Mouse (Mus musculus) embryonic fibroblast, embryonic 13.5 days (primary cell): ENCODE measurements around the gene Tshz2.

Experiments
- CTCF ChIP-seq: IDR thresholded peaks from 2 replicates; pipeline ENCODE4 v1.5.1; 2011; ENCODE audit warnings: mild to moderate bottlenecking, control low read depth, low read length, moderate library complexity, borderline replicate concordance; ENCODE audit not compliant: insufficient read depth
- POLR2A ChIP-seq: IDR thresholded peaks from 2 replicates; pipeline ENCODE4 v1.6.1; 2011; ENCODE audit warnings: low read depth, mild to moderate bottlenecking, control low read depth, low read length, moderate library complexity

DNA sequence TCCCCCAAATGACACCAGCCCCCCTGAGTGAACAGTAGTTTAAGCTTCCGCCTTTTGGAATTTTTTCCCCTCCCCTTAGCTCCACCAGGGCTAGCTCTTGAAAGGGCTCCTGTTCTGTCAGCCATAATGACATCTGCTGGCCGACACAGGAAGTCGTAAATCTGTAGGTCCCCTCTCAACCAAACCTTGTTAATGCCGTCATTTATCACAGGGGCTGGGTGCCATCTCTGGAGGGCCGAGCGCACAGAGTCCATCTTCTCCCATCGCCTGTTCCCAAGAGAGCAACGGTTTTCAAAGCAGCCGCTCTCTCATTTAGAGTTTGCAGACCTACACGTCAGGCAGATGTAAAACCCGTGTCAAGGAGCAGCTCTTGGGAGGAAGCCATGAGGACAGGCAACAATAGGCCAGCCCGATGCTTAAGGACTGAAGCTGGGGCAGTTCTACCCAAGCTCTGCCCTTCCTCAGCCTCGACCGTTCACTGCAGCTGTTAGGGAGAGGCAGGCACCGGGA is 11.6 kb upstream of the Tshz2 start:
- TF ChIP-seq CTCF = no peak
- TF ChIP-seq POLR2A = no peak
